Mouse (Mus musculus) frontal cortex, postnatal 14 days (tissue): ENCODE data around the gene Vps16.

Experiments
- DNase-seq, 2 experiments: peaks; one replicate each; pipeline ENCODE4 v3.0.0; 2022; ENCODE audit warnings: low spot score in 2 of 2

Gene Vps16

GRCm38 (mm10) chr2:130421781-130422620 lies 2.1 kb upstream of the Vps16 start:
- no peak for DNase-seq

GRCm38 (mm10) chr2:130423397-130424125 lies 578 bp upstream of the Vps16 start:
- DNase-seq, result peak; percentile 69 to 76

DNA sequence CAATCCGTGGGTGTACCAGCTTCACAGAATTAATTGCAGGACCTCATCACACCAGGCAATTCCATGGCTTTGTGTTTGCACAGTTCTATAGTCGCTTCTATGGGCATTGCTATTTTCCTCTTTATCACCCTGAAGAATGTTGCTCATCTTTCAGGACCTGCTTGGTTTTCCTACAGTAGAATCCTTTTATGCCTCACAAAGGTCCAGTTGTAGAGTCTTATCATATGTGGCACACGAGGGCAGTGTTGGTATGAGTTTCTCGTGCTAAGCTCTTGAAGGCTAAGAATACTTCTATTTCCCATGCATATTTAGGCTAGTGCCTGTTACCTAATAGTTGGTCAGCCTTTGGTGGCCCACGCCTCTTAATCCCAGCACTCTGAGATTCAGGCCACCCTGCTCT lies 973 bp downstream of the Vps16 start:
- no peak for DNase-seq

DNA sequence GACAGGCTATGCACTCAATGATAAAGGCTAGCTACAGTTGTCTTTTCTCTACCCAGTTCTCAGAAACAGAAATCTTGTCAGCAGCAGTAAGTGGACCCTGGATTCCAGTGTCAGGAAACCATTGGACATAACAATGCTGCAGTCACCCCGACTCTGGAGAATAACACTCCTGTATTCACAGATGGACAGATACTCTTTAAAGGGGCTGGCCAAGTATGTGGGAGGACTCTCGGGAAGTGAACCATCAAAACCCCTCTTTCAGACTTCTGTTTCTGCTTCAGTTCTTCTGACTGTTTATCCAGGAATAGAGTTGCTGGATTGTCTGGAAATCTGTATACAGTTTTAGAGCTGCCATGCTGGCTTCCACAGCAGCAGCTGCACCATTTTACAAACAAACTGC lies 5.7 kb downstream of the Vps16 start:
- no peak for DNase-seq

DNA sequence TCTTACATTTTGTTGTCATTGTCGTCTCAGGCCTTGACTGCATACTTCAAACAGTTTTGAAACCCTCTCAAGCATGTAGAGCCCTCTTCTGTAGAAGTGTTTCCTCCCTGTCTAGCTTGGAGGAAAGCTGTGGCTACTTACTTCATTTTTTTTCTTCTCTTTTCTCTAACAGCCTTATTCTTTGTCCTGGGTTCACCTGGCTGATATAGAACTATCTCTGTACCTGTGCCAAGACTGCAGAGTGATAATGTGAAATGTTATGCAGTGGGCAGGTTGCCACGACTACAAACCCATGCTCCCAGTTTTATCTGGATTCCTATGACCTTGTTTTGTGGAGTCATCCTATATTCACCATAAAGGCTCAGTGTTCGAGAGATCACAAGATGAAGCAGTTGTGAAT lies 6.3 kb downstream of the Vps16 start:
- DNase-seq, result no peak

GRCm38 (mm10) chr2:130432157-130432556 lies 8.0 kb downstream of the Vps16 start:
- no peak for DNase-seq

DNA sequence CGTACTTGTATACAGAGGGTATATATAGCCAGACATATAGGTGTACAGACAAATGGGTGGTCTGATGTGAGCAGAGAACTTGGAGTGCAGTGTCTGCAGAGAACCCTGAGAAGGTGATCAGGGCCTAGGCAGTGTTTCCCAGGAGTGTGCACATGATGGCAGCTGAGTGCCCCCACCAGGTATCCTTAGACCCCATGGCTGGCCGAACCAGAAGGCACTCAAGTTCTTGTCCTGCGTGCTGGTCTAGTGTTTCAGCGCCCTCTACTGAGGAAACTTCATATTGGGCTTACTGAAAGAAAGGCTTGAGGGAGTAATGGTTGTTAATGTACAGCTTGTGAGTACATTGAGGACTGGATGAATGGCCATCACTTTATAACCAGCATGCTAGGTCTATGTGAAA lies 9.0 kb downstream of the Vps16 start:
- no peak for DNase-seq

GRCm38 (mm10) chr2:130436769-130437168 lies 12.6 kb downstream of the Vps16 start:
- DNase-seq, result no peak

- DNase-seq, result no peak
Measured at GRCm38 (mm10) chr2:130438861-130439260, 14.7 kb downstream of the Vps16 start.

DNA sequence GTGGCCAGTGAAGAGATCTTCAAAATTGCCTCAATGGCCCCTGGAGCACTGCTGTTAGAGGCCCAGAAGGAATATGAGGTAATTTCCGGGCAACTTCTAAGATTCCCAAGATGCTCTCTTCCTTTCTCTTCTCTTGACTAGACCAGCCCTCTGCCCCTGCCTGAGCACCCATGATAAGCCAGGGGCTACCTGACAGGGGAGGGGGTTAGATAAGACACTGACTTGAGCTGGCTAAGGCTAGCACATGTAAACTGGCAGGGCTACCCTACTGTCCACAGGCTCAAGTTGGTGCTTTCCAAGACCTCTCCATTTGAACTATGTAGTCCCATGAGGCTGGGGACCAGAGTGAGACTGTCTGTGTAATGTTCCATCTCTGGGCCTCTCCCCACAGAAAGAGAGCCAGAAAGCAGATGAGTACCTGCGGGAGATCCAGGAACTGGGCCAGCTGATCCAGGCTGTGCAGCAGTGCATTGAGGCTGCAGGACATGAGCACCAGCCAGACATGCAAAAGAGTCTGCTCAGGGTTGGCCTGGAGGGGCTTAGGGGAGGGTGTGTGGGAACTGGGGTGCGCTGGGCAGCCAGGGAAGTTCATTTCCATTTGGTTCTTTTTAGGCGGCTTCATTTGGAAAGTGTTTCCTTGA lies 15.8 kb downstream of the Vps16 start:
- DNase-seq, result no peak

- no peak for DNase-seq
Measured at GRCm38 (mm10) chr2:130442162-130442561, 18.0 kb downstream of the Vps16 start.

GRCm38 (mm10) chr2:130448449-130448848 lies 24.3 kb downstream of the Vps16 start:
- no peak for DNase-seq

DNA sequence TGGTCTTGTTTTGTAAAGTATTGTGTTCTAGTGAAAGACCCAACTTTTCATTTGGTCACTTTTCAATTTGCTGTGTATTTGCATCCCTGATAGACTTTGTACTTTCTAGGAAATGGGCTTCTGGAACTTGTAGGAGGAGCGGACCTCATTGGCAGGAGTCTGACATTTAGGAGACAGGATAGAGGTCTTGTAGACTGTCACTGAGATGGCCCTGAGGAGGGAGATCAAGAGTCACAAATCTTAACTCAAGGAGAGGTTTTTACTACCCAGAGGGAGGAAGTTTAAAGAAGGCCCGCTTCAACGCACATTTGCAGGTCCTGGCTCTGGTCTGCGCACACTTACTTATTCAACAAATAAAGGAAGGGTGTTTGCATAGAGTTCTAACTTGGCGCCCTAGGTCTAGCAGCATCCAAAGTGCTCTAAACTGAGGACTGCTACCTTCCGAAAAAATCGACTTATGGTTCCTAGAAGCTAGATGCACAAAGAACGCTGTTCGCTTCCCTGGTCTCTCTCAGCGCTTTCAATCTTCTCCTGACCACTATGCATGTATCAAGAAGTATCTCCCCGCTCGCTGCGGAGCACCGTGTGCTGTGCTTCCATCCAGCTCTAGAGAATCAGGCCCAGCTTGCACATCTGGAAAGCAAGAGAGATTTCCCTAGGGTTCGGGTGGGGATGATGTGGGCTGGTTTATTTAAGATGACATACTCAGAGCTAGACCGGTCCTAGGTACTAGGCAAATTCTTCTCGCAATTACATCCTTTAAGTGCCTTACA lies 25.1 kb downstream of the Vps16 start:
- no peak for DNase-seq

DNA sequence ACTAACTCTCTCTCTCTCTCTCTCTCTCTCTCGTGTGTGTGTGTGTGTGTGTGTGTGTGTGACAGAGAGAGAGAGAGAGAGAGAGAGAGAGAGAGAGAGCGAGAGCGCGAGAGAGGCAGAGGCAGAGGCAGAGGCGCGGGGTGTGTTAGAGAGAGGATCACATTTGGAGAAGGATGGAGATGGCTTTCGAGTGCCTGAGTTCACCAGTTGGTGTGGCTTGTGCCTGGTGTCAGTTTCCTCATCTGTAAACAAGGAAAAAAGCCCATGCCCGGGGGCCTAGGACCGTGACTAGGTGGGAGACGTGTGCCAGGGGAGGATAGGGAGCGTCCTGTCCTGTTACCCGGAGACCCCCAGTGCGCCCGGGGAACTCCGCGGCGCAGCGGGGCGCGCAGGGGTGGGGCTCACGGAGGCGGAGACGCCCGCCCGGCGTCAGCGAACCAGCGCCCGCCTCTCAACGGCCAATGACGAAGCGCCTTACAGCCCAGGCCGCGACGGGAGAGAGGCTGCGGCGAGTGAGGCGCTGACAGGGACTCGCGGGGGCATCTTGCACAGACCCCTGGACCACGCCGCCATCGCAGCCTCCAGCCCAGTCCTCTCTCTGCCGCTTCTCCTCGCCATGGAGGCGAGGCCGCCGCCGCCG lies 25.8 kb downstream of the Vps16 start, which contains the start of gene Ptpra:
TSS of gene Ptpra (plus strand) at position 485 of the 640 bp plus-strand sequence.
- DNase-seq, result peak; percentile 81 to 88

DNA sequence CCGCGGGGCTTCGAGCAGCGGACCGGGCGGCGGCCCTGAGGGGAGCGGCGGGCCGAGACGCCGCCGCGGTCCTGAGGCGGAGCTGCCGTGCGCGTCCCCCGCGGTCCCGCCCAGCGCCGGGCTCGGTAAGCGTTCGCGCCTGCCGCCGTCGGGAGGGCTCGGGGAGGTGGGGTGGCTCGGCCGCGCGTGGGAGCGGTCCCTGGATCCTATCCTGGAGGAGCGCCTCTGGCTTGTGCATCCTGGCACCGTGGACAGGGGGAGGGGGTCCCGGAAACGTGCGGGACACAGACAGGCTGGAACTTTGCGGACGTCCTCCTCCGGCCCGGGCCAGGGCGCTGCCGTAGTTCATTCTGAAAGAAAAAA lies 26.3 kb downstream of the Vps16 start:
- peak; percentile 55 to 65 for DNase-seq

GRCm38 (mm10) chr2:130451086-130451726 lies 27.1 kb downstream of the Vps16 start:
- no peak for DNase-seq

DNA sequence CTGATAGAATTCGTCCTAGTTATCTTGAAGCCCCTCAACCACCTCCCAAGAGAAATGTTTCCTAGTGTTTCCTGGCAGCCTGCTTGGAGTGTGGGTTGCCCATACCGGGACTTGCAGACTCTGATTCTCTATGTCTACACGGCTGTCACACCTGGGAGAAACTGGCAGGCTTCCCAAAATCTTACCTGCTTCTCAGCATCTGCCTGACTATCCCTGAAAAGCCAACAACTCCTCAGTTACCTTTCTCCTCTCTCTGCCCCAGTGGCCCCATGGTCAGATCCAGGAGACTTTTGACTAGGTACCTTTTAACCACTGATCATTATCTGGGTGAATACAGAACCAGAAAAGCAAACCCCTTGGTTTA lies 27.6 kb downstream of the Vps16 start:
- no peak for DNase-seq

GRCm38 (mm10) chr2:130452266-130452665 lies 28.1 kb downstream of the Vps16 start:
- no peak for DNase-seq

- no peak for DNase-seq
Measured at GRCm38 (mm10) chr2:130453421-130453820, 29.3 kb downstream of the Vps16 start.

DNA sequence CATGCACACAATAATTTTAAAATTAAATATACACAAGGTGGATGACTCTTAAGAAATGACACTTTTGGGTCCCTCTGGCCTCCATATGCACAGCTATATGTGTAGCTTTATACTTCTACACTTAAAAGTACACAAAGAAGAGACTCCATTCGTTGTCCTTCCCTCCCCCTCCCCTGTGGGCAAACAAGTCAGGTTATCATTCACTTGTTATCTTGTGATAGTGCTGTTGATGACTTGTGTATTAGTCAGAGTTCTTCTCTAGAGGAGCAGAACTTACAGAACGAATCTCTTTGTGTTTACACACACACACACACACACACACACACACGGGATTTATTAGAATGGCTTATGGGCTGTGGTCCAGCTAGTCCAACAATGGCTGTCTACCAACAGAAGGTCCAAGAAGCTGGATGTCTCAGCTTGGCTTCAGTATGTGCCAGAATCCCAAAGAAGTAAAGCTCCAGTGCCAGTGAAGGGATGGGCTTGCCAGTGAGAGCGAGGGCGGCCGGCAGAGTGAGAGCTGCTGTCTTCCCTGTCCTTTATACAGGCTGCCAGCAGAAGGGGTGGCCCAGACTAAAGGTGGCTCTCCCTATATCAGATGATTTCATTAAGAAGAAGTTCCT lies 30.7 kb downstream of the Vps16 start:
- no peak for DNase-seq
